Mouse (Mus musculus): Measurements from ENCODE around the gene Pla2g4f.

Pla2g4f gene

GRCm38 (mm10) chr2:120279961-120280360 lies 34.0 kb downstream of the Pla2g4f start:
- DNase-seq (ENCODE audit: low spot score) = peak; percentile 18

GRCm38 (mm10) chr2:120276951-120277350 lies 37.0 kb downstream of the Pla2g4f start:
- no peak for DNase-seq (ENCODE audit: low spot score)

- no peak for DNase-seq (ENCODE audit: low spot score)
Observed at GRCm38 (mm10) chr2:120268635-120269034, 45.3 kb downstream of the Pla2g4f start.

- DNase-seq (ENCODE audit: low spot score) = no peak
Observed at GRCm38 (mm10) chr2:120265523-120265922, 48.4 kb downstream of the Pla2g4f start.

- no peak for DNase-seq (ENCODE audit: low spot score)
Observed at GRCm38 (mm10) chr2:120264858-120265257, 49.1 kb downstream of the Pla2g4f start.

GRCm38 (mm10) chr2:120262876-120263275 lies 51.1 kb downstream of the Pla2g4f start:
- no peak for DNase-seq (ENCODE audit: low spot score)

- DNase-seq (ENCODE audit: low spot score) = no peak
Observed at GRCm38 (mm10) chr2:120261346-120261745, 52.6 kb downstream of the Pla2g4f start.

GRCm38 (mm10) chr2:120256259-120256658 lies 57.7 kb downstream of the Pla2g4f start:
- no peak for DNase-seq (ENCODE audit: low spot score)

GRCm38 (mm10) chr2:120252644-120253043 lies 61.3 kb downstream of the Pla2g4f start:
- no peak for DNase-seq (ENCODE audit: low spot score)

All from ovary, postnatal 10 days (tissue).